Mouse (Mus musculus) embryonic facial prominence, embryonic 10.5 days (tissue): Measurements from ENCODE around the gene Usp29. TPM values are rescaled to one million over a fixed set of nuclear protein-coding genes. Genes with fewer than 3 reads are reported as not detected.

Source experiments
- DNase-seq: peaks from one replicate; pipeline ENCODE4 v3.0.0-alpha.2; 2017; ENCODE audit warnings: low spot score
- H3K27ac ChIP-seq: fragments of 300-500 bp; sonication (generic); replicated peaks from 2 replicates; pipeline ENCODE4 v1.5.1; 2016; ENCODE audit warnings: mild to moderate bottlenecking
- H3K27me3 ChIP-seq: fragments of 300-500 bp; sonication (generic); replicated peaks from 2 replicates; pipeline ENCODE4 v1.6.1; 2016; ENCODE audit warnings: low read depth, mild to moderate bottlenecking; ENCODE audit not compliant: poor library complexity, severe bottlenecking
- H3K36me3 ChIP-seq: fragments of 300-500 bp; sonication (generic); replicated peaks from 2 replicates; pipeline ENCODE4 v1.6.1; 2016; ENCODE audit warnings: mild to moderate bottlenecking, moderate library complexity
- H3K4me1 ChIP-seq: fragments of 300-500 bp; sonication (generic); 2 replicates; pipeline ENCODE4 v1.6.1; 2016
- H3K4me3 ChIP-seq: fragments of 300-500 bp; sonication (generic); 2 replicates; pipeline ENCODE4 v1.5.1; 2016; ENCODE audit warnings: mild to moderate bottlenecking, moderate library complexity
- H3K9me3 ChIP-seq: fragments of 300-500 bp; sonication (generic); 2 replicates; pipeline ENCODE4 v1.6.1; 2016; ENCODE audit warnings: mild to moderate bottlenecking
- WGBS: fragments of 180-500 bp; shearing (Covaris S2); methylation state at CpG from one replicate; pipeline ENCODE4 v1.1.7; 2016; 5-methylcytosine and 5-hydroxymethylcytosine counted together
- polyA plus RNA-seq: library from polyadenylated mRNA; unstranded; fragments of >200 nt; fragmentation: Nextera tagmentation; extraction: Ambion mirVana; gene quantifications from 2 replicates; pipeline ENCODE4 v1.2.1, GENCODE M21; 2016

Gene Usp29
- polyA plus RNA-seq, 1 experiment from 2014 or later: 15.9 TPM

GRCm38 (mm10) chr7:6799105-6799805 is 68.9 kb downstream of the Usp29 start:
- WGBS: 41% methylated on average over 9 of the region's 9 CpGs
- peaks cover 26% of the 10 kb centered on the region for H3K4me1 ChIP-seq
- H3K9me3 ChIP-seq: no peaks in the 10 kb centered on the region
- H3K4me3 ChIP-seq: no peak overlapping the region
- DNase-seq: peak; percentile 69
- peak overlapping the region; percentile 73 for H3K27ac ChIP-seq
- H3K27me3 ChIP-seq: no peaks in the 10 kb centered on the region
- no peaks in the 10 kb centered on the region for H3K36me3 ChIP-seq

GRCm38 (mm10) chr7:6800586-6801441 is 70.4 kb downstream of the Usp29 start:
- Histone ChIP-seq H3K27ac (no peak overlapping the region), H3K36me3 (no peaks in the 10 kb centered on the region)

GRCm38 (mm10) chr7:6801642-6802041 is 71.3 kb downstream of the Usp29 start:
- 89% methylated on average over 6 of the region's 6 CpGs for WGBS
- H3K36me3 ChIP-seq: no peaks in the 10 kb centered on the region
- H3K4me1 ChIP-seq: peaks cover 26% of the 10 kb centered on the region
- DNase-seq: no peak
- no peaks in the 10 kb centered on the region for H3K27me3 ChIP-seq
- H3K27ac ChIP-seq: no peak overlapping the region
- H3K9me3 ChIP-seq: no peaks in the 10 kb centered on the region
- H3K4me3 ChIP-seq: no peak overlapping the region

More at GRCm38 (mm10) chr7:6800586-6801441, 70.4 kb downstream of the Usp29 start:
- Histone ChIP-seq H3K27me3 (no peaks in the 10 kb centered on the region), H3K9me3 (no peaks in the 10 kb centered on the region), H3K4me1 (peaks cover 26% of the 10 kb centered on the region), H3K4me3 (no peak overlapping the region)
- 89% methylated on average over 12 of the region's 12 CpGs for WGBS
- DNase-seq: no peak

GRCm38 (mm10) chr7:6810556-6810955 is 80.2 kb downstream of the Usp29 start:
- Histone ChIP-seq H3K27me3 (no peaks in the 10 kb centered on the region), H3K9me3 (no peaks in the 10 kb centered on the region), H3K4me1 (peaks cover 31% of the 10 kb centered on the region), H3K27ac (no peak overlapping the region), H3K36me3 (no peaks in the 10 kb centered on the region), H3K4me3 (no peak overlapping the region)
- DNase-seq: peak; percentile 53
- WGBS: 51% methylated on average over 3 of the region's 3 CpGs

- peak; percentile 30 for DNase-seq
- H3K4me1 ChIP-seq: peaks cover 34% of the 10 kb centered on the region
- H3K4me3 ChIP-seq: no peak overlapping the region
- 31% methylated on average over 8 of the region's 8 CpGs for WGBS
- no peaks in the 10 kb centered on the region for H3K36me3 ChIP-seq
- peak overlapping the region; percentile 72; the same call in 1 of the 2 replicates for H3K27ac ChIP-seq
- no peaks in the 10 kb centered on the region for H3K9me3 ChIP-seq
- H3K27me3 ChIP-seq: no peaks in the 10 kb centered on the region
Observed at GRCm38 (mm10) chr7:6814971-6815370, 84.6 kb downstream of the Usp29 start.

GRCm38 (mm10) chr7:6816706-6817376 is 86.5 kb downstream of the Usp29 start:
- H3K4me1 ChIP-seq: peaks cover 30% of the 10 kb centered on the region
- no peaks in the 10 kb centered on the region for H3K9me3 ChIP-seq
- 89% methylated on average over 5 of the region's 5 CpGs for WGBS
- no peak for DNase-seq
- no peak overlapping the region for H3K4me3 ChIP-seq
- no peak overlapping the region for H3K27ac ChIP-seq
- H3K27me3 ChIP-seq: no peaks in the 10 kb centered on the region
- no peaks in the 10 kb centered on the region for H3K36me3 ChIP-seq

- WGBS: 81% methylated on average over 6 of the region's 6 CpGs
- no peak overlapping the region for H3K27ac ChIP-seq
Observed at GRCm38 (mm10) chr7:6820296-6820695, 89.9 kb downstream of the Usp29 start.

GRCm38 (mm10) chr7:6822633-6823032 is 92.3 kb downstream of the Usp29 start:
- Histone ChIP-seq H3K27ac (no peak overlapping the region; the same call in 1 of the 2 replicates), H3K4me3 (no peak overlapping the region), H3K9me3 (no peaks in the 10 kb centered on the region), H3K27me3 (no peaks in the 10 kb centered on the region), H3K36me3 (no peaks in the 10 kb centered on the region), H3K4me1 (peaks cover 32% of the 10 kb centered on the region)
- 72% methylated on average over 4 of the region's 4 CpGs for WGBS
- no peak for DNase-seq

More at GRCm38 (mm10) chr7:6820296-6820695, 89.9 kb downstream of the Usp29 start:
- Histone ChIP-seq H3K4me1 (peaks cover 39% of the 10 kb centered on the region), H3K27me3 (no peaks in the 10 kb centered on the region), H3K4me3 (no peak overlapping the region), H3K9me3 (no peaks in the 10 kb centered on the region), H3K36me3 (no peaks in the 10 kb centered on the region)
- DNase-seq: no peak

GRCm38 (mm10) chr7:6823673-6824072 is 93.3 kb downstream of the Usp29 start:
- no peak for DNase-seq
- Histone ChIP-seq H3K4me3 (no peak overlapping the region), H3K4me1 (peaks cover 32% of the 10 kb centered on the region), H3K27me3 (no peaks in the 10 kb centered on the region), H3K36me3 (no peaks in the 10 kb centered on the region), H3K27ac (peak overlapping the region; percentile 63; the same call in 1 of the 2 replicates), H3K9me3 (no peaks in the 10 kb centered on the region)
- 60% methylated on average over 2 of the region's 2 CpGs for WGBS

GRCm38 (mm10) chr7:6825966-6826647 is 95.7 kb downstream of the Usp29 start:
- WGBS: 88% methylated on average over 11 of the region's 11 CpGs

GRCm38 (mm10) chr7:6829148-6829547 is 98.8 kb downstream of the Usp29 start:
- 0 out of 2 replicates have a peak overlapping the region, but pooled peaks have one; percentile 8 for H3K27ac ChIP-seq
- no peaks in the 10 kb centered on the region for H3K27me3 ChIP-seq
- no peaks in the 10 kb centered on the region for H3K36me3 ChIP-seq
- 25% methylated on average over 2 of the region's 2 CpGs for WGBS
- H3K4me3 ChIP-seq: no peak overlapping the region
- DNase-seq: no peak
- H3K4me1 ChIP-seq: peaks cover 11% of the 10 kb centered on the region
- no peaks in the 10 kb centered on the region for H3K9me3 ChIP-seq

More at GRCm38 (mm10) chr7:6825966-6826647, 95.7 kb downstream of the Usp29 start:
- H3K4me1 ChIP-seq: peaks cover 28% of the 10 kb centered on the region
- H3K27me3 ChIP-seq: no peaks in the 10 kb centered on the region
- no peak for DNase-seq
- H3K9me3 ChIP-seq: no peaks in the 10 kb centered on the region
- H3K36me3 ChIP-seq: no peaks in the 10 kb centered on the region
- no peak overlapping the region for H3K4me3 ChIP-seq
- peak overlapping the region; percentile 48 for H3K27ac ChIP-seq

- 35% methylated on average over 5 of the region's 5 CpGs for WGBS
- Histone ChIP-seq H3K4me3 (0 out of 2 replicates have a peak overlapping the region, but pooled peaks have one; percentile 1), H3K9me3 (no peaks in the 10 kb centered on the region), H3K27ac (peak overlapping the region; percentile 87), H3K4me1 (peaks cover 40% of the 10 kb centered on the region), H3K27me3 (no peaks in the 10 kb centered on the region), H3K36me3 (no peaks in the 10 kb centered on the region)
- no peak for DNase-seq
Observed at GRCm38 (mm10) chr7:6834950-6835349, 104.6 kb downstream of the Usp29 start.
